Mouse (Mus musculus) left cerebral cortex, adult 2 months (tissue): ENCODE measurements around the gene Thrb. TPM values are rescaled to one million over a fixed set of nuclear protein-coding genes. Genes with fewer than 3 reads are reported as not detected.
"Not testable (repeated sequence)": the region's sequence is repeated elsewhere in the genome, so short reads cannot be mapped to it uniquely, and the experiment has no call there.

Source experiments
- DNase-seq, 2 experiments: peaks; one replicate each; pipeline ENCODE4 v3.0.0; 2021 to 2022; ENCODE audit warnings: low spot score in 2 of 2, mixed read lengths in 1 of 2; ENCODE audit errors: extremely low spot score in 1 of 2
- H3K27ac ChIP-seq: fragments of 200-600 bp; 2 replicates; pipeline ENCODE4 v1.8.1; 2022
- H3K4me3 ChIP-seq: fragments of 200-600 bp; 2 replicates; pipeline ENCODE4 v1.8.1; 2022
- CTCF ChIP-seq: fragments of 200-600 bp; IDR thresholded peaks from 2 replicates; pipeline ENCODE4 v1.8.1; 2022; ENCODE audit warnings: antibody characterized with exemption, mild to moderate bottlenecking, moderate library complexity
- intact Hi-C: fragments of 180-260 bp; cut with DNase I; formaldehyde crosslinking; loops from one replicate; pipeline ENCODE4 v1.15.1; 2025
- total RNA-seq, 2 experiments: library from RNA; stranded (reverse); gene quantifications; 2 replicates each; pipeline ENCODE4 v1.2.3; 2021

Gene Thrb
- total RNA-seq, 2 experiments from 2014 or later, result 97.1 to 98.6 TPM

- no peak overlapping the region for H3K27ac ChIP-seq
- intact Hi-C loops, result no loop called here
These were observed 257.8 kb downstream of the Thrb start for GRCm38 (mm10) chr14:17917899-17918298.

DNA sequence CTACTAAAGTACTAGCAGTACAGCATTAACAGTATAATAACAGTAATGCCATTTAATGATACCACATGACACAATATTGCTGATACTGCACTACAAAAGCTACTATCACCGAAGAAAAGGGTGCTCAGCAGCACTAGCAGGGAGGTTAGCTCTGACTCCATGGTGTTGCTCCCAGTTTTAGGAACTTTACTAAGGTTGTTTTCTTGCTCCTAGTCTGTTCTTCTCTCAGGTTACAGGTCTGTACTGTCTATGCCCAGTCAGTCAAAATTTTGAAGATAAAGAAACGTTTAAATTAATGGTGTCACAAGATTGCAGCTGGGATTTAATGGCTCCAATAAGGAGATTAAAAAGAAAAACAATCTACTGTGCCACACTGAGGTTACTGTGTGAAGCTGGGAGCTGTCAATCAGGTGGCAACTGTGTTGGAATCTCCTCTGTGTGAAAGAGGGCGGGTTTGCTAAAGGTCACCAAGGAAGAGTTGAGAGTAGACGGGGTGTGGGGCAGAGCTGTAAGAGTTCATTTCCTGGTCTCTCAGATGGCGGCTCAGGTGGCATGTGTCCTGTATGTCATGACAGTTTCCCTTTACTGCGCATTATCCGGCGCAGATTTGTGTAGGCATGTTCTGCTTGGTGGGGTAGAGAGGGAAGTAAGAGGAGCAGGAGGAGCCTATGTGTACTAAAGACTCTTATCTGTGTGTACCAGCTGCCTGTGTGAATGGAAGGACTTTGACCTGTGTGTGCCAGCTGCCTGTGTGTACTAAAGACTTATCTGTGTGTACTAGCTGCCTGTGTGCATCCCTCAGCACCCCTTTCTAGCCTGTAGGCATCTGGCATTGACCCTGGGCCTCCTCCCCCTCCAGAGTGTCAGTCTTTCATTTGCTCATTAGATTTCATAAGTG, 263.0 kb downstream of the Thrb start:
- DNase-seq, result no peak
- Histone ChIP-seq H3K27ac (no peak overlapping the region), H3K4me3 (no peak overlapping the region)
- TF ChIP-seq CTCF, result no peak
- intact Hi-C loops, result no loop called here

More at GRCm38 (mm10) chr14:17917899-17918298, 257.8 kb downstream of the Thrb start:
- DNase-seq, result no peak
- no peak overlapping the region for H3K4me3 ChIP-seq
- no peak for TF ChIP-seq CTCF

DNA sequence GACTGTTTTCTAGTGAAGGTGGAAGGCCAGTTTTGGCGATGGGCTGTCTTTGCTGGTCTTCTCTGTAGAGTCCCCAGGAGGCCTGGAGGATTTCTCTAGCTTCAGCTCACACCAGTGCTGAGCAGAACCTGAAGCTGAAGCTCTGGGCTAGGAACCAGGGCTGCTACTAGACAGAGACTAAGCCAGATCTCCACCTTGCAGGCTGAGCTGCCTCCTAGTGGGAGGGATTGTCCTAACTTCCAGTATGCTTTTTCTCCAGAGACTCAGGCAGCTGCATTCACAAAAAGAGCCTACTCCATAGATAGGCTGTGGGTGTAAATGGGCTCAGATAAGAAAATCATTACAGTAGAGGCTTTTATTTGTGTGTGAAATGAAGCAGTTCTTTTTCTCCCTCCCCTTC, 267.4 kb downstream of the Thrb start:
- intact Hi-C loops, result loop anchor here (1.0 kb wide), 2 partner anchors 268 to 525 kb away; no protein-coding TSS in a partner anchor

GRCm38 (mm10) chr14:17929585-17929984, 269.5 kb downstream of the Thrb start:
- no peak for DNase-seq
- Histone ChIP-seq H3K27ac (no peak overlapping the region), H3K4me3 (no peak overlapping the region)
- intact Hi-C loops, result no loop called here
- TF ChIP-seq CTCF, result peak; percentile 30

More for the DNA sequence above, 267.4 kb downstream of the Thrb start:
- Histone ChIP-seq H3K27ac (no peak overlapping the region), H3K4me3 (no peak overlapping the region)
- DNase-seq, result peak; percentile 64 to 68
- peak; percentile 82 for TF ChIP-seq CTCF

DNA sequence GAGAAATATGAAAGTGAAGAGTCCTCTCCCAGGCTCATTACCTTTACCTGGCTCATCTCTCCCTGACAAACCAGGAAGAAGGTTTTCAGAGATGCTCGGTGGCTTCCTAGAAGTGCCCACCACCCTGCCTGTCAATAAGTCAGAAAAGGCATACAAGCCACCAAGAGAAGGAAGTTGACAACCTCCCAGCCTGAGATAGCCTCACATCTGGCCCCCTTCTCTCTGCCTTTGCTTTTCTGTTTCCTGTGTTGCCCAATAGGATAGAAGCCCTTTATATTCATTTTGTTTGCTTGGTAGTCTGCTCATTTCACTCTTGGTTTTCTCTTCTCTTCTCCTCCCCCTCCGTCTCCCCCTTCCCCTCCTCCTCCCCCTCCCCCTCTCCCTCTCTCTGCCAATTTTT, 273.4 kb downstream of the Thrb start:
- DNase-seq, result no peak
- intact Hi-C loops, result no loop called here
- H3K27ac ChIP-seq, result no peak overlapping the region
- no peak overlapping the region for H3K4me3 ChIP-seq
- TF ChIP-seq CTCF, result no peak

- H3K27ac ChIP-seq, H3K4me3 ChIP-seq, DNase-seq, intact Hi-C loops: not testable (repeated sequence)
These were observed 274.7 kb downstream of the Thrb start for GRCm38 (mm10) chr14:17934779-17935178.

DNA sequence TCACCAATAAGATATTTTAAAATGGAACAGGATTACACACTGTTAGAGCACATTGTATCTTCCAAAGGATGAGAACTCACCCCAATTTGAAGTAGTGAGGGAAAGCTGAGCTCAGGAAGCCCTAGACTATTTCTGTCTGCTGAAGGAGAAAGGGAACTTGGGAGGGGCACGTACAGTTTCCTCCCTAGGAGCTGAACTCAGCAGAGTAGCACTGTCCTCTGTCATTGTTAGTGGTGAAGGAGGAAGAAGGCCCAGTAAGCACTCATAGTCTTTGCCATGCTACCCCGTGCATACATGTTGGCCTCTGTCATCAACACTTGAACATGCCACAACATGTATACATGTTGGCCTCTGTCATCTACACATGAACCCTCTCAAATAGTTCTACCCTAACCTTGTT, 294.0 kb downstream of the Thrb start:
- Histone ChIP-seq H3K27ac (no peak overlapping the region), H3K4me3 (no peak overlapping the region)
- intact Hi-C loops, result no loop called here
- TF ChIP-seq CTCF, result no peak
- no peak for DNase-seq

DNA sequence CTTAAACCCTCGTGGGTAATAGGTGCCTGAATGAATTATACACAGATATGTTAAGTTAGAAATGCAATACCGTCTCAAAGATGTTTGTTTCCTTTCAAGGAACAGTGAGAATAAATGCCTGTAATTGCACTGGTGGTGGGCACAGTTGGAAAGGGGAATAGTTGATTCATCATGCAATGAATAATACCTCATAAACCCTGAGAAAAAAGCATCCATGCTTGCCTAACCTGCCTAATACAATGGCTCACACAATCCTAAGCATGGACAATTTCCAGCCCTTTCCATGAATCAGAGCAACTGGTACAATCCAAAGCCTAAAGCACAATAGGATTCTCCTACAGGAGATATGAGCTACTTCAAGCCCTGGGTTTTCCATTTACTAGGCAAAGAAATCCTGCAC, 299.8 kb downstream of the Thrb start:
- no peak for DNase-seq
- Histone ChIP-seq H3K4me3 (no peak overlapping the region), H3K27ac (no peak overlapping the region)
- intact Hi-C loops, result no loop called here
- no peak for TF ChIP-seq CTCF

DNA sequence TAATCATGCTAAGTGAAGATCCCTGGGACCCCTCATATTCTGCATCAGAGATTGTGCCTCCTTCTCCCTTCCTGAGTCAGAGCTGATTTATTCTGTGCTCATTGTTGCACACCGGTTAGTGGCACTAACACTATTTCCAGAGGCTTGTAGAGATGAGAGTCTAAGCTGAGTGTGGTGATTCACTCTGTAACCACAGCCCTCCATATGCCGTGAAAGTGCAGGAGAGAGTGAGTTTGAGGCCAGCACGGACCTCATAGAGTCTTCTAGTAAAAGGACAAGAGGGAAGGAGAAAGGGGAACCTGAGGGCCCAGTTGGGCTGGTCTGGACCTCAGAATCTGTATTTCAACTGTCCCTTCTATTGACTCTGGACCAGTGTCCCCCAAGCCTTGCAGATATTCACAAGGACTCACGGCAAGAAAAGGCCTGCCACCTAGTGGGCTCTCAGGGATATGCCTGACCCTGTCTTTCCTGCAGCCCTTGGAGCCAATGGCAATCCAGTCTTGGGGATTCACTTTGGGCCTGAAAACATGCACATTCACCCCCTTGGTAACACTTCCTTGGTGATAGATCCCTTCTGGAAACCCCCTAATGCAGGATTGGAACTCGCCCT, 307.2 kb downstream of the Thrb start:
- no peak overlapping the region for H3K4me3 ChIP-seq
- no peak overlapping the region for H3K27ac ChIP-seq
- intact Hi-C loops, result loop anchor here (2.0 kb wide), 2 partner anchors 308 to 564 kb away; no protein-coding TSS in a partner anchor
- peak; percentile 84 for TF ChIP-seq CTCF
- DNase-seq, result peak; percentile 54 to 58

DNA sequence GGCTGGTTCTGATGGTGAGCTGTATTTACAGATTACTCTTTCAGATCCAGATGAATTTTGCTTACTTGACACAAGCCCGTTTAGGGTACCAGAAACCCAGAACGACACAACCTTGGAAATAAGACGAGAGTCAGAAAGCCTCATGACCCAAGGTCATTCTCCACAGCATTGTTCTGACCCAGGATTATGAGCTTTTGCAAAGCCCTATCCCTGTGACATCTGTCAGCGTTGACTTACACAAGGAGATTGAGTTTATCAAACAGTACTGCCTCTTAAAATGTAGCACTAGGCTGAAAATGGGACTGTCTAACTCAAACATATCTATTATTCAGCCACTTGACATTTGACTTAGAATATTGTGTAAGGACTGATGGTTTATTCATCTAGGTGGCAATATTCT, 312.1 kb downstream of the Thrb start:
- intact Hi-C loops, result no loop called here
- no peak for TF ChIP-seq CTCF
- DNase-seq, result no peak
- Histone ChIP-seq H3K4me3 (no peak overlapping the region), H3K27ac (no peak overlapping the region)

DNA sequence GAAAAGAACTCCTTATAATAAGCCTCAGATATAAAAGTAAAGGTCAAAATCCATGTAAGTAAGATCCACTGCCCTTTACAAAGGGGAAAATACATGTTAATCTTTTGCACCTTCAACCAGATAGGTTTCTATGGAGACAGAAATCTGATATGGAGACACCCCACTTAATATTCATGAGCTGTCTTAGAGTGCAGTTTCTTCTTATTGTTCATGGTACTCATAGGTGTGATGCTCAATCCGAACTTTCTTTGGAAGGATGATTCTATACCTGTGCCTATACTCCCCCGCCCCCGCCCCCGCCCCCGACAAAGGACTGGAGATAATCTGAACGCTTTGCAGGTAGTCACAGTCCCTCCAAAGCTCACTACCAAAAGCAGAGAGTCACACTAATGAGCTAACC, 312.6 kb downstream of the Thrb start:
- TF ChIP-seq CTCF, result no peak
- intact Hi-C loops, result no loop called here

DNA sequence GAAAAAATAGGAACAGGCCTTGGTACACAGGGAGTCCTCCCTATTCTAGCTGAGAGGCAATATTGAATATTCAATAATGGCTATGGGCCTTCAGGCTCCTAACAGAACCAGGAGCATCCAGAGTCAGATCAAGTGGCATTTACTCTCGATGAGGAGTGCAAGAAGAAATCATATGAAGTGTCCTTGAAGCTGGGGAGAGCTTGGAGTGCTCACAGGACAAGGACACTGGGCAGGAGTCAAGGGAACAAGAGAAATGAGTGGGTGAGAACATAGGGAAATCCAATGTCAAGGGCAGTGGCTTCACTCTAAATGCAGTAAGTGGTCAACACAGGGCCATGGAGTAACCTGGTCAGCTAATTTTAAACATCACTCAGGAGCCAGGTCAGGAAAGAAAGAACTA, 315.7 kb downstream of the Thrb start:
- intact Hi-C loops, result no loop called here
- H3K27ac ChIP-seq, result no peak overlapping the region
- TF ChIP-seq CTCF, result no peak
- no peak overlapping the region for H3K4me3 ChIP-seq
- no peak for DNase-seq

More for the DNA sequence above, 312.6 kb downstream of the Thrb start:
- H3K4me3 ChIP-seq, result no peak overlapping the region
- H3K27ac ChIP-seq, result no peak overlapping the region
- no peak for DNase-seq
